Comparison of ENCODE assay signal across 15 mouse cellular contexts in the genomic region with DNA sequence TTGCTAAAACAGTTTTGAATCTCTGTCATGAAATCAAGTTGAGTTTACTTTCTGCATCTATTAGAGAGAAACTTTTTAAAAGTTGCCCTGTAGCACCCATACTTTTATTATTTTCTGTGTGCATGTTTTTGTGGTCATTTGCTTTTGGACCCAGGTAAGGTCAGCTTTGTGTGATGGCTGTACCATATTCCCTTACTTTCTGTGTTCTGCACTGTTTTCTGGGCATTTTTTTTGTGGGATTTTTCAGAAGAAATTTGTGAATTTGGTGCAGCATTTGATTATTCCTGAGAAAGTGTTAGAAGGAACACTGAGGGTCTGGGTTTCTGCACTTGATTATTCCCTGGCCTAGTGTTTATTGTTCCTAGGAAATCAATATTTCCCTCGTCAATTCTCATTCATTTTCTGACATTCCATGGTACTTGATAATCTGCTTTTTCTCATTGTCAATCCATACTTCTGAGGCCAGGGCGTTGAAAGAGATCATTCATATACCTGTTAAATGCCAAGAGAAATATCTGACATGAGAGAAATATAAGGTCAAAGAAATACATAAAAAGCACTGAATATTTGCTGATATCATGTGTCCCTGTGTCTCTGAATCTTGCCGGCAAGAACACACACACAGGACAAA. TPM values are rescaled to one million over a fixed set of nuclear protein-coding genes. Genes with fewer than 3 reads are reported as not detected.
DNase-seq lines count a peak whose midpoint lies in the region; ATAC-seq lines count a peak whose summit lies in the region.
"Not testable (repeated sequence)": the region's sequence is repeated elsewhere in the genome, so short reads cannot be mapped to it uniquely, and the experiment has no call there.
"Had no signal": no experiment of that assay in that cellular context is flagged by ENCODE, and none has a peak within 500 bp of the region (broad histone marks: within the 10 kb centered on the region; RNA-seq: fewer than 3 reads in every experiment).

No protein-coding gene starts in this region.

- DNase-seq in embryonic facial prominence, embryonic 11.5 days (ENCODE audit: low spot score) = not testable (repeated sequence)
- DNase-seq in heart, adult 11 months = peak; percentile 37
- DNase-seq in hindbrain, embryonic 14.5 days (ENCODE audit: low spot score) = peak; percentile 22
- DNase-seq in midbrain, embryonic 14.5 days = peak; percentile 0
- peak; percentile 1 for DNase-seq in thymus, postnatal 0 days (ENCODE audit: low spot score)

- H3K36me3 ChIP-seq in embryonic facial prominence, embryonic 11.5 days (replicated peaks; ENCODE audit: control insufficient read depth, insufficient read depth, low read depth, low read length); hindbrain, embryonic 14.5 days (replicated peaks; ENCODE audit: control insufficient read depth, insufficient read depth); kidney, embryonic 15.5 days; liver, embryonic 12.5 days; midbrain, embryonic 14.5 days (ENCODE audit: control insufficient read depth, insufficient read depth, low read length): not testable (repeated sequence)

- H3K27ac ChIP-seq in embryonic facial prominence, embryonic 11.5 days (replicated peaks; ENCODE audit: low read depth, low read length); hindbrain, embryonic 14.5 days; kidney, embryonic 15.5 days; liver, embryonic 12.5 days; midbrain, embryonic 14.5 days (replicated peaks; ENCODE audit: low read depth, low read length): not testable (repeated sequence)

- not testable (repeated sequence) for H3K4me3 ChIP-seq in embryonic facial prominence, embryonic 11.5 days (ENCODE audit: low read depth, low read length); hindbrain, embryonic 14.5 days (replicated peaks; ENCODE audit: low read length); kidney, embryonic 15.5 days (replicated peaks); liver, embryonic 12.5 days; midbrain, embryonic 14.5 days (replicated peaks; ENCODE audit: low read depth, low read length)

- not testable (repeated sequence) for H3K9me3 ChIP-seq in embryonic facial prominence, embryonic 11.5 days (replicated peaks; ENCODE audit: control insufficient read depth, low read length)
- peaks cover 18% of the 10 kb centered on the region for H3K9me3 ChIP-seq in hindbrain, embryonic 14.5 days (ENCODE audit: control insufficient read depth, low read length)
- H3K9me3 ChIP-seq in kidney, embryonic 15.5 days (replicated peaks) = peaks cover 17% of the 10 kb centered on the region
- H3K9me3 ChIP-seq in liver, embryonic 12.5 days (replicated peaks) = peaks cover 18% of the 10 kb centered on the region
- peaks cover 16% of the 10 kb centered on the region for H3K9me3 ChIP-seq in midbrain, embryonic 14.5 days (ENCODE audit: control insufficient read depth, low read length)

- not testable (repeated sequence) for H3K4me1 ChIP-seq in embryonic facial prominence, embryonic 11.5 days (ENCODE audit: control insufficient read depth, insufficient read depth, low read length); hindbrain, embryonic 14.5 days (replicated peaks; ENCODE audit: control insufficient read depth, insufficient read depth, low read length); kidney, embryonic 15.5 days; liver, embryonic 12.5 days; midbrain, embryonic 14.5 days (ENCODE audit: control insufficient read depth, insufficient read depth, low read length)

- 76% methylated on average over 3 of the region's 3 CpGs for WGBS in embryonic facial prominence, embryonic 11.5 days
- WGBS in hindbrain, embryonic 14.5 days = 83% methylated on average over 3 of the region's 3 CpGs
- WGBS in kidney, embryonic 15.5 days = 81% methylated on average over 3 of the region's 3 CpGs
- WGBS in liver, embryonic 12.5 days (ENCODE audit: insufficient replicate concordance) = 65% methylated on average over 3 of the region's 3 CpGs
- WGBS in midbrain, embryonic 14.5 days = 80% methylated on average over 3 of the region's 3 CpGs

- H3K27me3 ChIP-seq in embryonic facial prominence, embryonic 11.5 days (ENCODE audit: control insufficient read depth, insufficient read depth, low read length); hindbrain, embryonic 14.5 days (ENCODE audit: control insufficient read depth, insufficient read depth, low read length); kidney, embryonic 15.5 days; liver, embryonic 12.5 days (replicated peaks); midbrain, embryonic 14.5 days (ENCODE audit: control insufficient read depth, insufficient read depth, low read length): not testable (repeated sequence)

- peak; percentile 37 for ATAC-seq in CD4-positive, CD25-positive, alpha-beta regulatory T cell, adult 4 months
- 0 out of 2 replicates have a peak, but pooled peaks have one; percentile 63 for ATAC-seq in embryonic facial prominence, embryonic 11.5 days (replicated peaks; ENCODE audit: insufficient number of reproducible peaks, low FRiP score, low TSS enrichment, low read depth)
- peak; percentile 46; the same call in 1 of the 2 replicates for ATAC-seq in hindbrain, embryonic 14.5 days (ENCODE audit: low FRiP score)
- 0 out of 2 replicates have a peak, but pooled peaks have one; percentile 22 for ATAC-seq in kidney, embryonic 15.5 days (replicated peaks; ENCODE audit: low FRiP score)
- peak; percentile 40; the same call in 1 of the 2 replicates for ATAC-seq in liver, embryonic 12.5 days
- peak; percentile 42; the same call in 1 of the 2 replicates for ATAC-seq in midbrain, embryonic 14.5 days (ENCODE audit: low FRiP score, low TSS enrichment)

- not testable (repeated sequence) for H3K9ac ChIP-seq in embryonic facial prominence, embryonic 11.5 days (replicated peaks; ENCODE audit: low read length); hindbrain, embryonic 14.5 days; kidney, embryonic 15.5 days; liver, embryonic 12.5 days; midbrain, embryonic 14.5 days (replicated peaks; ENCODE audit: low read length)

- not testable (repeated sequence) for H3K4me2 ChIP-seq in embryonic facial prominence, embryonic 11.5 days (ENCODE audit: low read depth, low read length); hindbrain, embryonic 14.5 days (replicated peaks); kidney, embryonic 15.5 days; liver, embryonic 12.5 days; midbrain, embryonic 14.5 days (ENCODE audit: low read length)

RNA-seq across cellular contexts. Expression of gene Zfp600, which starts 10.7 kb away (rescaled TPM):
- polyA plus RNA-seq in CD4-positive, CD25-positive, alpha-beta regulatory T cell, adult 4 months (2017; shearing (Covaris generic)) = not detected
- polyA plus RNA-seq in embryonic facial prominence, embryonic 11.5 days (2014; fragmentation: Nextera tagmentation; extraction: Ambion mirVana) = not detected in 2 replicates
- not detected in 2 replicates for polyA plus RNA-seq in hindbrain, embryonic 14.5 days (2014; fragmentation: Nextera tagmentation; extraction: Ambion mirVana)
- polyA plus RNA-seq in kidney, embryonic 15.5 days (2015; fragmentation: Nextera tagmentation; extraction: Ambion mirVana) = not detected in 2 replicates
- 0.38 and 0.48 TPM in 2 replicates for polyA plus RNA-seq in liver, embryonic 12.5 days (2016; fragmentation: Nextera tagmentation; extraction: Ambion mirVana)
- polyA plus RNA-seq in midbrain, embryonic 14.5 days (2014; fragmentation: Nextera tagmentation; extraction: Ambion mirVana) = not detected in 2 replicates
- polyA plus RNA-seq in thymus, postnatal 0 days (2015; fragmentation: Nextera tagmentation; extraction: Ambion mirVana) = not detected in 2 replicates
- polyA plus RNA-seq: embryonic facial prominence, embryonic 10.5 days; heart, embryonic 10.5 days; kidney, embryonic 14.5 days; large intestine, adult 2 months; limb, embryonic 10.5 days; liver, embryonic 16.5 days; neural tube, embryonic 13.5 days had no signal
